ENCODE assay signal across 8 mouse cellular contexts in genomic region chr9:77545068-77545421, GRCm38 (mm10). TPM values are rescaled to one million over a fixed set of nuclear protein-coding genes. Genes with fewer than 3 reads are reported as not detected.
DNase-seq lines count a peak whose midpoint lies in the region; ATAC-seq and TF ChIP-seq lines count a peak whose summit lies in the region.

No protein-coding gene starts in this region.

- H3K4me2 ChIP-seq in heart, embryonic 12.5 days: peak overlapping the region; percentile 90
- peak overlapping the region; percentile 97 for H3K4me2 ChIP-seq in forebrain, postnatal 0 days (ENCODE audit: low read depth)

- no peak overlapping the region for H3K27ac ChIP-seq in heart, embryonic 12.5 days (ENCODE audit: poor library complexity, severe bottlenecking)
- H3K27ac ChIP-seq in ES-E14 (ENCODE audit: insufficient read depth, low read depth, low read length, poor library complexity, severe bottlenecking): peak overlapping the region; percentile 24; the same call in 1 of the 2 replicates
- no peak overlapping the region; the same call in 1 of the 2 replicates for H3K27ac ChIP-seq in forebrain, postnatal 0 days (ENCODE audit: low read depth, low read length)
- no peak overlapping the region for H3K27ac ChIP-seq in macrophage

- no peaks in the 10 kb centered on the region for H3K9me3 ChIP-seq in heart, embryonic 12.5 days (replicated peaks)
- H3K9me3 ChIP-seq in ES-E14 (ENCODE audit: control insufficient read depth, insufficient read depth, low read depth, low read length): no peaks in the 10 kb centered on the region
- no peaks in the 10 kb centered on the region for H3K9me3 ChIP-seq in forebrain, postnatal 0 days (ENCODE audit: low read length)

- peak overlapping the region; percentile 80 for H3K9ac ChIP-seq in heart, embryonic 12.5 days
- H3K9ac ChIP-seq in ES-E14 (ENCODE audit: insufficient read depth, low read depth, low read length, poor library complexity, severe bottlenecking): peak overlapping the region; percentile 72
- H3K9ac ChIP-seq in forebrain, postnatal 0 days: peak overlapping the region; percentile 70

- H3K4me1 ChIP-seq in heart, embryonic 12.5 days (replicated peaks): peaks cover 9% of the 10 kb centered on the region
- peaks cover 0 to 3% of the 10 kb centered on the region in 2 experiments; a peak in 1 of 4 replicates for H3K4me1 ChIP-seq in ES-E14 (ENCODE audit: control insufficient read depth in 2 of 2, insufficient read depth in 2 of 2, low read length in 2 of 2, poor library complexity in 1 of 2)
- H3K4me1 ChIP-seq in forebrain, postnatal 0 days (ENCODE audit: insufficient read depth): peaks cover 8% of the 10 kb centered on the region; the same call in 1 of the 2 replicates

- no peak for TF ChIP-seq CTCF in forebrain, postnatal 0 days (IDR thresholded peaks at IDR 0.05; ENCODE audit: low read depth)

- H3K36me3 ChIP-seq in heart, embryonic 12.5 days: no peaks in the 10 kb centered on the region
- H3K36me3 ChIP-seq in ES-E14 (ENCODE audit: control insufficient read depth, insufficient read depth, low read length, poor library complexity, severe bottlenecking) (no peaks in the 10 kb centered on the region), macrophage (ENCODE audit: inconsistent target) (no peaks in the 10 kb centered on the region)
- no peaks in the 10 kb centered on the region for H3K36me3 ChIP-seq in forebrain, postnatal 0 days (ENCODE audit: insufficient read depth)

- under 1% methylated on average over 17 of the region's 17 CpGs for WGBS in heart, embryonic 12.5 days
- WGBS in forebrain, postnatal 0 days: under 1% methylated on average over 17 of the region's 17 CpGs
- WGBS in macrophage (ENCODE audit: missing documents): 4% methylated on average over 16 of the region's 17 CpGs

- no peaks in the 10 kb centered on the region for H3K27me3 ChIP-seq in heart, embryonic 12.5 days (replicated peaks)
- H3K27me3 ChIP-seq in forebrain, postnatal 0 days (ENCODE audit: insufficient read depth, low read length): no peaks in the 10 kb centered on the region

- no peak for DNase-seq in heart, postnatal 4 days
- no peak for DNase-seq in ES-E14 (ENCODE audit: low read depth, low spot score)
- DNase-seq in forebrain, postnatal 0 days: no peak
- no peak for DNase-seq in left cerebral cortex, adult 18-20 months (ENCODE audit: low spot score in 2 of 2)
- DNase-seq in embryo, embryonic 9.5 days (ENCODE audit: extremely low spot score): no peak
- no peak for DNase-seq in thymus, postnatal 36 days

- no peaks in the 10 kb centered on the region for H3K79me2 ChIP-seq in macrophage (ENCODE audit: inconsistent target)

- in situ Hi-C loops in ES-E14 (cut with MboI; ENCODE audit: low sequenced_read_pairs in 2 of 2, unreplicated experiment in 2 of 2): loop anchor here in 1 of 2 experiments (10.0 kb wide), 1 partner anchor 130 kb away; no protein-coding TSS in a partner anchor

- no peak for ATAC-seq in heart, embryonic 12.5 days (ENCODE audit: insufficient number of reproducible peaks, low FRiP score)
- peak; percentile 38 for ATAC-seq in forebrain, postnatal 0 days

- peak overlapping the region; percentile 70 for H3K4me3 ChIP-seq in heart, embryonic 12.5 days
- H3K4me3 ChIP-seq in ES-E14 (ENCODE audit: insufficient read depth in 1 of 2, low read depth in 1 of 2, low read length in 2 of 2, poor library complexity in 1 of 2, severe bottlenecking in 1 of 2) (peak overlapping the region; percentile 79 to 89), macrophage (ENCODE audit: inconsistent target) (peak overlapping the region; percentile 45)
- H3K4me3 ChIP-seq in forebrain, postnatal 0 days (ENCODE audit: low read depth, low read length): peak overlapping the region; percentile 82

TF ChIP-seq in ES-E14, 5 proteins besides CTCF, POLR2A, EP300 and RAD21:
- TF ChIP-seq ZC3H11A (IDR thresholded peaks at IDR 0.05; ENCODE audit: borderline replicate concordance, low read depth, low read length) (no peak), MAFK (IDR thresholded peaks at IDR 0.05; ENCODE audit: insufficient read depth, low read depth, low read length) (no peak), HCFC1 (IDR thresholded peaks at IDR 0.05; ENCODE audit: borderline replicate concordance, insufficient read depth, low read length) (no peak), CHD2 (IDR thresholded peaks at IDR 0.05; ENCODE audit: low read depth, low read length) (no peak), ZNF384 (IDR thresholded peaks at IDR 0.05; ENCODE audit: low read depth, low read length) (no peak; the same call in 1 of the 2 replicates)

RNA-seq across cellular contexts. Expression of gene Lrrc1, which starts 0.4 kb away (rescaled TPM):
- 14.9 TPM in 2 replicates for polyA plus RNA-seq in heart, embryonic 12.5 days (2016; fragmentation: Nextera tagmentation; extraction: Ambion mirVana)
- 10 to 100 TPM; 42.3 to 45.2 TPM for total RNA-seq in heart, postnatal 4 days (2021)
- 7.7 and 10.7 TPM in 2 replicates for total RNA-seq in ES-E14 (2012; rRNA removed)
- 11.9 and 14.8 TPM in 2 replicates for total RNA-seq in forebrain, postnatal 0 days (2014; rRNA removed)
- 3.8 and 5.4 TPM in 2 replicates for polyA plus RNA-seq in forebrain, postnatal 0 days (2015; fragmentation: Nextera tagmentation; extraction: Ambion mirVana)
- total RNA-seq in macrophage (2018; cell fraction: chromatin; rRNA removed): 1 to 10 TPM in 20 of 26 experiments, under 1 TPM in 6; 0.44 to 6.1 (median 2.0) TPM
- total RNA-seq in macrophage (2018; cell fraction: cytosol; rRNA removed): 1 to 10 TPM in 8 of 26 experiments, under 1 TPM in 18; 0.27 to 1.4 (median 0.71) TPM
- 1 to 10 TPM in 17 of 26 experiments, under 1 TPM in 9; 0.23 to 3.5 (median 1.1) TPM for total RNA-seq in macrophage (2018; cell fraction: nucleus; rRNA removed)
- 0.48 to 0.92 TPM (median 0.83 TPM) in 3 replicates for polyA plus RNA-seq in macrophage (2018)
- total RNA-seq in left cerebral cortex, adult 18-20 months (2021): 1 to 10 TPM; 5.3 to 8.3 TPM
